Mouse (Mus musculus) cortical plate, adult 2 months (tissue): ENCODE results near the gene Svs1.

Experiments
- CTCF ChIP-seq: fragments of 200-500 bp; IDR thresholded peaks from 2 replicates; pipeline ENCODE4 v1.5.1; 2011; ENCODE audit warnings: mild to moderate bottlenecking, control low read depth, low read length; ENCODE audit not compliant: insufficient read depth; ENCODE audit errors: extremely low read depth
- POLR2A ChIP-seq: fragments of 200-500 bp; IDR thresholded peaks from 2 replicates; pipeline ENCODE4 v1.6.1; 2011; ENCODE audit warnings: mild to moderate bottlenecking, low read length, control low read depth; ENCODE audit not compliant: insufficient read depth; ENCODE audit errors: extremely low read depth

DNA sequence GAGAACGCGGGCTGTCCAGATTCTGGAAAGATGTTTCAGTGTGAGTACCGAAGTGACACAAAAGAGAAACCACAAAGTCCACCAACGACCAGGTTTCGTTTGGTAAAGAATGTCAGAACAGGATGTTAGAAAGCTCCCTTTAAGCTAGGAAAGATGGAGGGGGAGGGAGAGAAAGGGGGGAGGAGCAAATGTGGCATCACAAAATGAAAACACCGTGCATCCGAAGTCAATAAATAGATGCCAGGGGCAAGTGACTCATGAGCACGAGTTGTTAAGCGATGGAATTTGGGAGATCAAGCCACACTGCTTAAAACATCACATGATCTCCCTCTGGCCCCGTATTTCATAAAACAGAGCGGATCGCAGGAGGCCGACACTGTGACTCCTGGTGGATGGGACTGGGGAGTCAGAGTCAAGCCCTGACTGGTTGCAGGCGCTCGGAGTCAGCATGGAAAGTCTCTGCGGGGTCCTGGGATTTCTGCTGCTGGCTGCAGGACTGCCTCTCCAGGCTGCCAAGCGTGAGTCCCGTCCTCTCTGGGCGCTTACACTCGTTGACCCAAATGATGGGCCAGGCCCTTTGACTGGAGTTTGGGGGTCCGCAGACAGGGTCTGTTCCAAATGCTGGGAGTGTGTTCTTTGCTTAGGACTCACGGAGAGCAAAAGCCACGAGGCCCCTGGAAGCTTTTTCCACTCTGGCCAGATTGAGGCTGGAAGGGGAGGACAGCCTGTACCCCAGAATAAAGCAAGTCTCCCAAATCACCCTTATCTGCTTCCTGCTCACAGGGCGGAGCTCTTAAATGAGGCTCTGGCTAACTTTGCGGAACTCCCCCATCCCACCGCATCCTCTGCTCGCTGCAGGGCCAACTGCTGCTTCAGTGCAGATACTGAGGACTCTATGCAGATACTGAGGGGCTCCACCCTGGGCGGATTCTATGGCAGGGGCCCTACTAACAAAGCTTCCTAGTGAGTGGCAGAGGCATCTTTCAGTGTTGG, 49.9 kb downstream of the Svs1 start, which contains the start of gene Gpnmb:
- TF ChIP-seq CTCF (no peak), POLR2A (no peak)
